Mouse (Mus musculus): Measurements from ENCODE around the gene March2.
A peak's percentile ranks its signal among the peaks of the same experiment; 100 is the strongest.

Gene March2

DNA sequence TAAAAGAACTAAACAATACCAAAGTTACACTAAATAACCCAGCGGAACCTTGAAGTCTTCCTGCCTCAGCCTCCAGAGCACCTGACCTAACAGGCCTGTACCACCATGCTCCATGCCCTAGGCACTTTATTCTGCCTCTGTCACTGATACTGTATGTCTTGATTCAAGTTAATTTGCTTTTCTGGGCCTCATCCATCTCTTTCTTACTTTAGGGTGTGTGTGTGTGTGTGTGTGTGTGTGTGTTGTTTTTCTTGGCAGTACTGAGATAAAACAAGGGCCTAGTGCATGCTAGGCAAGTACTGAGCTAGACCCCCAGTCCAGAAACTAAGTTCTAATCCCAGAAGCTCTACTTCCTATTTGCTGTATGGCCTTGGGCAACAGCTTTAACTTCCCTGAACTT, 1.2 kb downstream of the March2 start:
- DNase-seq = no peak

DNA sequence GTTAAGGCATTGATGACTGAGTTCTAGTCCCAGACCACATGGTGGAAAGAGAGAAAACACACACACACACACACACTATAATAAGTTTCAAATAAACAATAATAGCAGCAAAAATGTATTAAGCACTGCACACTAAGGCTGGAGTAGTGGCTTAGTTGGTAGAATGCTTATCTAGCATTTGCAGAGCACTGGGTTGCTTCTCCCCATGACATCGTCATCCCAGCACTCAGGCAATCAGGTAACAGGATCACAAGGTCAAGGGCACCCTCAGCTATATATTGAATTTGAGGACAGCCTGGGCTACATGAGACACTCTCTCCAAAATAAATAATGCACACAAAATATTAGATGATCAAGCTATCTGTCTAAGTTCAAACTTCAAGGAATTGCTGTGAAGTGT, 3.7 kb downstream of the March2 start:
- no peak for DNase-seq

DNA sequence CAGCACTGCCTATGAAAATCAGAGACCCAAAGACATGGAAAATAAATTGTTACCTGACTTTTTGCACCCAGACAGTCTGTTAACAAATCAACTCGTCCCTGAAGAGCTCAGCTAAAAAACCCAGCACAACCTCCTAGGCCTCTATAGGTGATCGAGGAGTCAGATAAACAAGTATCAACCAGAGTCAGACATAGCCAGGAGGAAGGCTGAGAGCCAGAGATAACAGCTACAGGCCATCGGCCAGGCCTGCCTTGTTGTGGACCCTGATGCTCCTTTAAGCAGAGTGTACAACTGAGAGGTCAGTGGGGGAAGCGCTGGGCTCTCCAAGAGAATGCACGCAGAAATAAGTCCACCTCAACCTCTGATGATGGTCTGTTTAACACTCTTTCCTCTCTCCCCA, 5.2 kb downstream of the March2 start:
- DNase-seq = no peak

DNA sequence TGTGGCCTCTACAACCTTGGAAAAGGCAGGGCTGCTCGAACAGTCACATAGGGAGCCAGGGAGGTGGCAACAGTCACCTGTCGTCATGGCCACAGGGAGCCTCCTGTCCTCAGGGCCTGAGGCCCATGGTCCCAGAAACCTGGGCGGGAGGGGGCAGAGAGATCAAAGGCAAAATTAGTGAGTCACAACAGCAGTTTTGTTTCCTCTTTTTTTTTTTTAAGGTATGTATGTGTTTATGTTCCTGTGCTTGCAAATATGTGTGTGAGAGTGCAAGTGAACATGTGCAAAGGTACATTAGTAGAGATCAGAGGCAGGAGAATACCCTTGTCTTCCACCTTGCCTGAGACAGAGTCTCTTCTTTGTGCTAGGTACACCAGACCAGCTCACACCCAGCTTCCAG, 8.6 kb downstream of the March2 start:
- no peak for DNase-seq

DNA sequence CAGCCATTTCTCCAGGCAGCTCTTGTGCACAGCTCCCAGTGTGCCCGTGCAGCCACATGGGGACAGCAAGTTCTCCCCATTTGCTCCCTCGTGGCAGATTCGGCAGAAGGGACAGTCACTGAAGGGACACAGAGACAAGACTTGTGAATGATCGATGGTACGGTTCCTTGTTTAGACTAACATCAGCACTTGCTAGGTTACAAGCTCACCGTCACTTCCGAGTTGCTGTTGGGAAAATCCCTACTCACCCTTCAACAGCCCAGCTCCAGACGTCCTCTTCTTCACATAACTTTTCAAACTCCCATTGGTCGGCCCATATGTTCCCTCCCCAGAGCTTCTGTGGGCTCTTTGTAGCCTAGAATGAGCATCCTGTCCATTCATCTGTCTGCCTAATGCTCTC, 15.4 kb downstream of the March2 start:
- no peak for DNase-seq

DNA sequence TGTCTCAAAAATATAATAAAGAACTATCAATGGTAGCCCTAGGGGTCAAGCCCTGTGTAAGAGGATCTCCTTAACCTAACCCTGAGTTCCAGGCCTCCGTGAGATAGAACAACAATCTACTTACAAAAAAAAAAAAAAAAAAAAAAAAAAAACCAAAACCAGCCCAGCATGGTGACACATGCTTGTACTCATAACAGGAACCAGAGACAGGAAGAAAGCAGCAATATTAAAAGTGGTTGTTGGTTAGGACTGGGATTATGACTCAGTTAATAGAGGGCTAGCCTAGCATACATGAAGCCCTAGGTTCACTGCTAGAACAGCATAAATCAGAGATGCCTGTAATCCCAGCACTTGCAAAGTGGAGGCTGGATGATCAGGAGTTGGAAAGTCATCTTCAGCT, 16.3 kb downstream of the March2 start:
- no peak for DNase-seq

DNA sequence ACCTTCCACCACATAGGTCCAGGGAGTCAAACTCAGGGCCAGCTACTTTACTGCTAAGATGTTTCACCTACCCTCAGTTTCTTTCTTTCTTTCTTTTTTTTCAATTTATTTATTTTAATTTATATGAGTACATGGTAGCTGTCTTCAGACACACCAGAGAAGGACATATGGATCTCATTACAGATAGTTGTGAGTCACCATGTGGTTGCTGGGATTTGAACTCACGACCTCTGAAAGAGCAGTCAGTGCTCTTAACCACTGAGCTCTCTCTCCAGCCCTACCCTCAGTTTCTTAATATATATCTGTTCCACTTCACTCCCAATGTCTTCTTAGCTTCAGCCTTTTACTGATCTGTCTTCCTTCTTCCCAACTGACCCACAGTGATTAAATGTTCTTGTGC, 23.0 kb downstream of the March2 start:
- DNase-seq = no peak

DNA sequence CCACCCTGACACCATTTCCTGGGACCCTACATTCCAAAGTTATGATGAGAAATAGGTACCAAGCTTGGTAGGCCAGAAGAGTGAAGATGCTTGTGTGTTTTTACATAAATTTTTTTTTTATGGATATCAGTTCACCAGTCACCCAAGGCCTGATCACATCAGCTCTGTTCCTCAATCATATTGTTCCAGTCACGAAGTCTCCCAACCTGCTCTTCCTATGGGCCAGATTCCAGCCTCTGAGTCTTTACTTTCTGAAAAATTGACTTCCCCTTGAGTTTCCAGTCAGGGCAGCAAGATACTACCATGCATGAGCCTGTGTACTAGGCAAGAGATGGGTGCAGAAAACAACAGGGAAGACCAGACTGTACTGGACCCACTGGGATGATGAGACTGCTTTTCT, 31.7 kb downstream of the March2 start, which contains the start of gene Hnrnpm:
Hnrnpm (minus strand) TSS at position 101 of the 400 bp plus-strand sequence.
- DNase-seq = no peak

DNA sequence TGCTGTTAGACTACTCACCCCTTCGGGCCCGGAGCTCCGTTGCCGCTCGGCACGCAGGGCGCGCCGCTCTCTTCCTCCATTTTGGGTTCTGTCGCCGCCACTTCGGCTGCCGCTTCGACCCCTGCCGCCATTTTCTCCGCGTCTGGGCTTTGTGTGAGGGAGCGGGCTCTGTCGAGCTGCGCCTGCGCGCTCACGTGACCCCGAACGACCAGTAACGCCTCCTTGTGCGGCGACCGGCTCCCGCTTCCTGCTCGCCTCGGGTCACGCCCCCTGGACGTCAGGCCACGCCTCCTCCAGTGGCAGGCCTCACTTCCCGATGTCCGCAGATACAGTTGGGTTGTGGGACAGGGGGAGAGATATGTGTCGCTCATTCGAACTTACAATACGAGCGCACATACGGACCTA, 33.2 kb downstream of the March2 start:
- peak; percentile 98 for DNase-seq

DNA sequence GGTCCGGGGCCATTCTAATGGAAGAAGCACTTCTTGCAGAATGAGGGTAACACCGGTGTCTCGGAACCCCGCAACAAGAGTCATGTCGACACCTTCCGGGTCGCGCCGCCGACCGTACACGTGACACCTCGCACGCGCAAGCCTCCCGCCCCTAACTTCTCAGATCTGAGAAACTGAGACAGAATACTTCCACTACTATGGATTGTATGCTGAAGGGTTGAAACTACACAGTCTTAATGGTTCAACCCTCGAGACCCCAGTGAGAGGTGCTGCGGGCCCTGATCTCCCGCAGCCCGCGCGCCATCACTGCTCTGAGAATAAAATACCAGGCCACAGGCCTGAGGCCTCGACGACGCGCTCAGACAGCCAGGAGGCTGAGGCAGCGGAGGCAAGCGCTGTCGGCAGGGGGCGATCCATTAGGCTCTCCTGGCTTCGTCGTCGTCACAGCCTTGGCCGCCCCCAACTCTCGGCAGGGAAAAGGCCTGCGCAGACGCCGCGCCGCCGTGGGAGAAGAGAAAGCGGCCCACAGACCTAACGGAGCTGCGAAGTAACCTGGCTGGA, 33.7 kb downstream of the March2 start:
- peak; percentile 38 to 61 for DNase-seq

DNA sequence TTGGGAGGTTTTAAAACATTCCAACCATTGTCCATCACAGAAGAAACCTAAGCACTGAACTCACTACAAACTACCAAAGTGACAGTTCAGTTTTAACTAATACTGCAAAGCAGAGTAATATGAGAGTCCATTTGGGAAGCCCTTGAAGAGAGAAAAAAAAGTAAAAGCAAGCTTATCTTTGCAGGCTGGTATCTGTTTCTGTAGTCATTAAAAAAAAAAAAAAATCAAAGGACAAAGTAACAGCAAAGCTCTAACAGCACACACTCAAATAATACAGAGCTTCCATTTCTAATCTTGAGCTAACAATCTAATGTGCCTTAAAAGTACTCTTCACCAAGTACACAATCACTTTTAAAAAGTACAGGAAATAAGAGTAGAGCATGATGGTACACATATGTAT, 36.7 kb downstream of the March2 start:
- DNase-seq = no peak

DNA sequence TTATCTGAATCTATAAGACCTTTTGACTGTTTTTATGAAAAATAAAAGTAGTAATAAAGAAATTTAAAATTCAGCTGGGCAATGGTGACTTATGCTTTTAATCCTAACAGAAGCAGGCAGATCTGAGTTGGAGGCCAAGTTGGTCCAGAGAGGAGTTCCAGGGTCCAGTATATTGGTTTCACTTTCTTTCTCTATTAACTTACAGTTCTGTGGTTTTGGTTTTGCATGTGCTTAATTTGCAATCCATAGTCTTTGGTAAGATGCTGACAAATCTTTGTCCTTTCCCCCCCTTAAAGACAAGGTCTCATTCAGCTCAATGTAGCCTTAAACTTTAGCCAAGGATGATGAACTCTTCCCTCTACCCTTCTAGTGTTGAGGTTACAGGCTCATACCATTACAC, 39.7 kb downstream of the March2 start:
- no peak for DNase-seq

DNA sequence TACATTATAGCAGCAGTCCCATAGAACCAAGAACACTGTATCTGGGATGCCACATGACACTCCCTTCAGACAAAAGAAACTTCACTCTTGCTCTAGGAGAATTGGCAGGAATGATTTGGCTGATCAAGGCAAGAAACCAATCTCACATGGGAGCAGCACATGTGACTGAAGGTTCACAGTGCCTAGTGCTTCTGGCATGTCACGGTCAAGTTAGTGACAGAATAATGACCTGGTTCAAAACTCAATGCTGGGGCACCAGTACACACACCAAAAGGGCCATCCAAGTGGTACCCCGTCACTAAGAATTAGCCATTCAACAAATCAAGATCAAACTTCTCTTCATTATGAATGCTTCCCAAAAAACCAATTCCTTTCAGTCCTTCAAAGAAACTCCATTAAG, 42.4 kb downstream of the March2 start:
- DNase-seq = no peak

DNA sequence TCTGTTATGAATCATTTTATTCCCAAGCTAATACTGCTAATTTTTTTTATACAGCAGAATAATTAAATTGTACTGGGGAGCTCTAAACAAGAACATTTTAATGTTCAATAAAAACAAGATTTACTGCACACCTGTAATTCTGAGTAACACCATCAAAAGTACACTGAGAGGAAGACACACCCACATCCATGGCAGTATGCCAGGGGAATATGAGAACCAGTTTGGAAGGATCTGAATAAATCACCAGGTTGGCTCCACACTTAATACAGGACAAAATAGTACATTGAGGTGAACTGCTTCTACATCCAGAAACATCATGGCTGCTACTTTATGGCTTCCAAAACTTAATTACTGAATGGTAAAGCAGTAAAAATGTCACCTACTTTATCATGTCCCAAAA, 43.0 kb downstream of the March2 start:
- peak in 1 of 2 experiments; percentile 46 for DNase-seq

DNA sequence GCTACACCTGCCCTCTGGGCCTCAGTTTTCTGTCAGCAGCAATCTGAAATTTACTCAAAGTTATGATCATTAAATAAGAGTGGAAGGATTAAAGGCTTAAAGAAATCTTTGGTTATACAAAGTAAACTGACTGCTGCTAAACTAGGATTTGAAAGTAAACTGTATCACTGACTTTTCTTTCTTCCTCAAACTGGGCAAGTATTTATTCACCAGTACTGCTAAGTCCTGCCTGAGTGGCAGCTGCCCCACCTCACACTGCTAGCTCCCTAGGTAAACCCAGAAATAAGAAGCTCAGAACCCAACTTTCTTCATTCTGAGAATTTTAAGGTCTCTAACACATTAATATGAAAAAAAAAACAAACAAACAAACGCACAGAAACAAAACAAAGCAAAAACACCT, 44.6 kb downstream of the March2 start:
- DNase-seq = no peak

DNA sequence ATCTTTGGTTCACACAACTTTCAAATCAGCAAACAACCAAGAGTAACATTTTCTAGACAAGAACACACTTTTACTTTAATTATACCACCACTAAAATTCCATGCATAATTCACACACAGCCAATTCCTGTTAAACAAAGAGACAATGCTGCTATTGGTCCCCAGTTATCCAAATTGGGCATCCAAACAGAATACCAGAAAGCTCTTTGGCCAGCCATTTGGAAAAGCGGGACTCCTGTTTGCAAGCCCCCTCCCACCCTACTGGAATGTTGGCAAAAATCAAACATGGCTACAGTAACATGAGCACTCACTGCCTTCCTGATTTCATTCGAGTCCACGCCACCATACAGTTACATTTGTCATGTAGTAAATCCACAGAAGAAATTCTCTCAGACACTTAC, 48.8 kb downstream of the March2 start:
- DNase-seq = no peak

DNA sequence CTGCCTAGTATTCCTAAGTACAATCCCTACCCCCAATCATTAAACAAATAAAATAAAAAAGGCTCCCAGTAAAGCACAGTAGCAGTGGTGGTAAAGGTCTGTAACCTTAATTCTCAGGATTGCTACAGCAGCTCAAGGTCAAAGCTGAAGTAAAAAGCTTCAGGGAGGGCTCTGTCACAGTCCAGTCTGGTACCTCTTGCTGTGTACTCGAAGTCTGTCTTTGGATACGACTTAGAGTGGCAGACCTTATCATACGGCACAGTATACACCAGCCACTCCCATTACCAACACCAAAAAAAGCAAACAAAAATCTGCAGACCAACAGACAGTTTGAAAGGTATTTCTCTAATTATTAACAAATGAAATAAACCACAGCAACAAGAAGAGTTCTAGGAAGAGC, 51.7 kb downstream of the March2 start:
- no peak for DNase-seq

DNA sequence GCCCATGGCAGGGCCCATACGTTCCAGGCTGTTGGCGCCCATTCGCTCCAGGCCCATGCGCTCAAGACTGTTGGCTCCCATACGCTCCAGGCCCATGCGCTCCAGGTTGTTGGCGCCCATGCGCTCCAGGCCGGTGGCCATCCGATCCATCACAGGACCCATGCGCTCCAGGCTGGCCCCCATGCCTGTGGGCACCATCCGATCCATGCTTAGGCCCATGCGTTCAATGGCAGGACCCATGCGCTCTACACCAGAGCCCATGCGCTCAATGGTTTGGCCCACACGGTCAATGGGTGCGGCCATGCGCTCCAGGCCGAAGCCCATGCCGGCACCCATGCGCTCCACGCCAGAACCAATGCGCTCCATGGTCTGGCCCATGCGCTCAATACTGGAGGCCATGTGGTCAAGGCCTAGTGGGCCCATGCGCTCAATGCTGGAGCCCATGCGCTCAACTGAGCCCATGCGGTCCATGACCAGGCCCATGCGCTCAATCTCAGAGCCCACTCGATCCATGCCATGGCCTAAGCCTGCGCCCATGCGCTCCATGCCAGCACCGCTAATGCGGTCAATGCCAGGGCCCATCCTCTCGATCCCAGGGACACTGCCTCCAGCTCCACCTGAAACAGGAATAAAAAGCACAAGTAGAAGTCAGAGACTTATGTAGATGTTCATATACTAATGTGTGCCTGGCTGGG, 68.5 kb downstream of the March2 start:
- DNase-seq = no peak

DNA sequence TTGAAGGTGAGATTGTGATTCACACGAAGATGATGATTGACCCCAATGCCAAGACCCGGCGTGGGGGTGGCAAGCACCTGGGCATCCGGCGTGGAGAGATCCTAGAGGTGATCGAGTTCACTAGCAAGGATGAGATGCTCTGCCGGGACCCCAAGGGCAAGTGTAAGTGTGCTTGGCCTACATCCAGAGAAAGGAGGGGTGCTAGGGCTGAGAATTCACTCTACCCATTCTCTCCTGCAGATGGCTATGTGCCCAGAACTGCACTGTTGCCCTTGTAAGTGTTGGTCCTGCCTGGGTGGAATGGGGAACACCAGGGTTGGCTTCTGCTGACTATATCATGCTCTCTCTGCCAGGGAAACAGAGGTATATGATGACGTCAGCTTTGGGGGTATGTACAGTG, 73.4 kb downstream of the March2 start:
- no peak for DNase-seq

DNA sequence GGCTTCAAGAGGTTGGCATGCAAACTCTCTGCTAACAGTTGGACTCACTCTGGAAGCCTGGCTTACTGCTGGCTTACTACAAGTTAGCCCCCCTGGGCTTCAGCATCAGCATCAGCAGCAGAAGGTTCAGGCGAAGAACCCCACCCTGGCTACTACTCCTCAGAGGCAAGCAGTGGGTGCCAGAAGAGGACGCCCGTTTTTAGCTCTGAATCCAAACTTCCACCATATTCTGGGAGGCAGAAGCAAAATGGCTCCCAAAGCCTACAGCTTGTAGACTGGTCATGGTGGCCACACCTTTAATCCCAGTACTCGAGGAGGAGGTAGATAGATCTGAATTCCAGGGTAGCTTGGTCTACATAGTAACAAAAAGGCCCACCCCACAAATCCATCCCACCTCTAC, 74.4 kb downstream of the March2 start:
- no peak for DNase-seq

DNA sequence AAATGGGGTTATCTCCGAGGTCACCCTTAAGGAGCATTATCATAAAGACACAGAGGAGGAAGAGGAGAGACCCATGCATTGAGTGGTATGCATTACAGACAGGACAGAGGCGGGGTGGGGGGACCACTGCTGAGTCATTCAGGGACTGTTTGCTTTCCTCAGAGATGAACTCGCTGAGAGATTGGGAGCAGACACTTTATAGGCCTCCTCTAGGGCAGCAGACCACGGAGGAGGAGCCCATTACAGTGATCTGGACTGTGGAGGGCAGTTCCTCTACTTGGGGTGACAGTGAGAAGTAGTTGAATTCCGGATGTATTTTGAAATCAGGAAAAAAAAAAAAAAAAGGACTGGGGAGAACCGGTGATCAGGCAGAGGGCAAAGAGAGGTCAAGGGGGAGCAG, 78.7 kb downstream of the March2 start:
- DNase-seq = no peak

DNA sequence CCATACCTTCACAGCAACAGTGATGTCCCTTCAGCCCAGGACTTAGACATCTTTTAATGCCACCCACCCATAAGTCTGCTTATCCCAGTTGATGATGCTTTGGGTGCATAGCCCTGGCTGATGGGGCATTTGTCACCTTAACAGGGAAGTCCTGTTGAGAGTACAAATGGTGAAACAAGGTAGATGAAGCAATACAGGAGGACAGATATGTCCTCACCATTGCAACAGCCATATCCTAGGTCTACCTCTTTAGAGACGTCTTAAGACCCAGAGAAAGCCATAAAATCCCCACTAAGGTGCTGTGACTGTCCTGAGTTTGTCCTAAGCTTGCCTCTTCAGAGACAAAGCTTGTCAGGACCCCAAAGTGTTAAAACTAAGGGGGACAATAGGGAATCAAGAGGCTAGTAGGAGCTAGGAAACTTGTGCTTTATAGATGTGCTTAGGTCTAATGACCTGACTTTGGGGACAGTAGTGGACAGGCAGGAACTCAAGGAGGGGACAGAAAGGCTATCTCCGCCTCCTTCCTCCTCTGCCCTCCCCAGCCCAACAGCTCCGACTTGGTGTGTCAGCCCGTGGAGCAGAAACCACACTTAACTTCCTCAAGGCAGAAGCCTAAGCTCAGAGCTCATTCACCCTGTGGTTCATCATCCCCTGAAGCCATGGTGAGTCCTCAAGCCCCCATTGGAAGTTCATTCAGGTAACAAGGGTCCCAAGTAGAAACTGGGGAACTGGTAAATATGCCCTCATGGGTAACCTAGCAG, 80.8 kb downstream of the March2 start, which contains the start of gene Pram1:
Pram1 (plus strand) TSS at position 541 of the 761 bp plus-strand sequence.
- no peak for DNase-seq

DNA sequence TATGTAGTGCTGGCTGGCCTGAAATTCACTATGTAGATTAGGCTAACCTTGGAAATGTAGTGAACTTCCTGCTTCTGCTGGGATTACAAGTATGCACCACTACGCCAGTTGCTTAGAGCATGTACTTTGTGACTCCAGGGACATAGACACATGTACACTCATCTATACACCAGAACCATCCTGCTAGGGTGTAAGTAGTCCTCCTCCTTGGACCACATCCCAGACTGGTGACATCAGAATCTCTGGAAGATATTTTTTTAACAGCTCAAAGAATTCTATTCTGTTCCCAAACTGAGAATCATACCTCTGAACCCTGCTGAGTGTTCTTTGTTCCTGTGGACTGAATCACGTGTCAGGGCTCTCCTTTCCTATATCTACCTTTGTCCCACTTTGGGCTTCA, 81.4 kb downstream of the March2 start:
- DNase-seq = no peak

Data from kidney, adult 8-10 months (tissue).